Mouse (Mus musculus) G1E (cell line): Measurements from ENCODE around the gene Slc27a3. TPM values are rescaled to one million over a fixed set of nuclear protein-coding genes. Genes with fewer than 3 reads are reported as not detected.

Experiments
- ATAC-seq: 2 replicates; pipeline ENCODE4 v1.8.0; 2016; ENCODE audit warnings: mild to moderate bottlenecking; ENCODE audit not compliant: insufficient number of reproducible peaks, poor library complexity, low FRiP score, severe bottlenecking; ENCODE audit errors: extremely low read depth
- DNase-seq: peaks from one replicate; pipeline ENCODE4 v3.0.0; 2012; ENCODE audit warnings: low spot score
- H3K27me3 ChIP-seq: 2 replicates; pipeline ENCODE4 v1.6.1; 2012; ENCODE audit warnings: mild to moderate bottlenecking, low read length, inconsistent platforms; ENCODE audit not compliant: insufficient read depth
- H3K36me3 ChIP-seq: replicated peaks from 2 replicates; pipeline ENCODE3; 2012; ENCODE audit warnings: mild to moderate bottlenecking, inconsistent platforms
- H3K4me1 ChIP-seq: 2 replicates; pipeline ENCODE4 v1.6.1; 2012; ENCODE audit warnings: low read depth, low read length, inconsistent platforms, mixed read lengths; ENCODE audit not compliant: insufficient read depth
- H3K4me3 ChIP-seq: 2 replicates; pipeline ENCODE4 v1.5.1; 2012; ENCODE audit warnings: low read depth, mild to moderate bottlenecking, inconsistent platforms, low read length, moderate library complexity, mixed read lengths
- H3K9me3 ChIP-seq: replicated peaks from 2 replicates; pipeline ENCODE4 v1.6.1; 2012; ENCODE audit warnings: inconsistent platforms
- CTCF ChIP-seq: IDR thresholded peaks from 2 replicates; pipeline ENCODE4 v1.5.1; 2012; ENCODE audit warnings: low read depth, low read length, inconsistent platforms, mixed read lengths
- GATA1 ChIP-seq: IDR thresholded peaks from 2 replicates; pipeline ENCODE4 v1.6.1; 2012; ENCODE audit warnings: borderline replicate concordance, low read length, inconsistent platforms, mixed read lengths
- GATA2 ChIP-seq: IDR thresholded peaks from 2 replicates; pipeline ENCODE4 v1.6.1; 2012; ENCODE audit warnings: low read depth, low read length, inconsistent platforms, borderline replicate concordance
- POLR2AphosphoS5 ChIP-seq: IDR thresholded peaks from 2 replicates; pipeline ENCODE4 v1.6.1; 2012; ENCODE audit warnings: low read depth, low read length, inconsistent platforms; ENCODE audit not compliant: insufficient replicate concordance
- TAL1 ChIP-seq: conservative IDR thresholded peaks from 2 replicates; pipeline ENCODE4 v1.6.1; 2012; ENCODE audit warnings: low read depth, low read length, inconsistent platforms, mixed read lengths
- polyA plus RNA-seq: library from polyadenylated mRNA; stranded (reverse); fragments of >175 nt; gene quantifications from 2 replicates; pipeline ENCODE4 v1.2.3, GENCODE M21; 2012
- total RNA-seq, 2 experiments: library from RNA; stranded (forward) in 1 of 2; stranded (reverse) in 1 of 2; fragments of 200-1000 nt in 1 of 2; fragments of >200 nt in 1 of 2; fragmentation: Nextera tagmentation in 1 of 2; gene quantifications; 2 replicates each; pipeline ENCODE4 v1.2.3; 2014 to 2017

Gene Slc27a3
- total and polyA plus RNA-seq, 3 experiments = 1.3 to 2.9 (median 2.7) TPM

DNA sequence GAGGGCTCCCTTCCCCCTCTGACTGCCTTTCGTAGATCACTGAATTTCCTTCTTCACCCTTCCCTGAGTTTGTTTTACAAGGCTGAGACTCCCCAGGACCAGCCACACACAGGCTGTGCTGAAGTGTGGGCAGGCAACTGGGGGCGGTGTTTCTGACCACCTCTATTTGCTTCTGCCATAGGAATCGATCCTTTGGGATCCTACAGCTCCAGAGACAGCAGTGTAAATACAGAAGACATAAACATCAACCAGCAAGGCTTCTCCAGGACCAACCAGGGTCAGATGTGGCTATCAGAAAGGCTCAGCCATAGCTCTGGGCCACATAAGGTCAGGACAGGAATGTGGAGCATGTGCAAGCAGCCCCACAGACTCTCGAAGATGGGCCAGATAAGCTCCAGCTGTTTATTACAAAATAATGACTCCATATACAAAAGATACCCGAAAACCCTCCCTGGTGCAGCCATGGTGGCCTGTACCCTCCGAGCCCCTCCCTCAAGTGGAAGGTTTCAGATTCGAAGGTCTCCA is 4.8 kb downstream of the Slc27a3 start:
- peaks cover 55% of the 10 kb centered on the region for H3K36me3 ChIP-seq
- H3K27me3 ChIP-seq = no peaks in the 10 kb centered on the region
- peaks cover 56% of the 10 kb centered on the region for H3K4me1 ChIP-seq
- no peak for TF ChIP-seq CTCF
- no peak for TF ChIP-seq POLR2AphosphoS5
- TF ChIP-seq GATA2 = no peak
- TF ChIP-seq GATA1 = no peak
- no peak for TF ChIP-seq TAL1
- DNase-seq = no peak
- no peak for ATAC-seq
- H3K9me3 ChIP-seq = no peaks in the 10 kb centered on the region; the same call in 1 of the 2 replicates
- no peak overlapping the region for H3K4me3 ChIP-seq

GRCm38 (mm10) chr3:90383690-90384089 is 6.0 kb downstream of the Slc27a3 start:
- H3K9me3 ChIP-seq = no peaks in the 10 kb centered on the region
- DNase-seq = peak; percentile 86
- peak; percentile 89 for ATAC-seq
- H3K36me3 ChIP-seq = peaks cover 42% of the 10 kb centered on the region
- no peak overlapping the region for H3K4me3 ChIP-seq
- H3K4me1 ChIP-seq = peaks cover 53% of the 10 kb centered on the region
- no peaks in the 10 kb centered on the region; the same call in 1 of the 2 replicates for H3K27me3 ChIP-seq
- no peak for TF ChIP-seq GATA1
- 0 out of 2 replicates have a peak, but pooled peaks have one; percentile 18 for TF ChIP-seq TAL1
- TF ChIP-seq POLR2AphosphoS5 = no peak

DNA sequence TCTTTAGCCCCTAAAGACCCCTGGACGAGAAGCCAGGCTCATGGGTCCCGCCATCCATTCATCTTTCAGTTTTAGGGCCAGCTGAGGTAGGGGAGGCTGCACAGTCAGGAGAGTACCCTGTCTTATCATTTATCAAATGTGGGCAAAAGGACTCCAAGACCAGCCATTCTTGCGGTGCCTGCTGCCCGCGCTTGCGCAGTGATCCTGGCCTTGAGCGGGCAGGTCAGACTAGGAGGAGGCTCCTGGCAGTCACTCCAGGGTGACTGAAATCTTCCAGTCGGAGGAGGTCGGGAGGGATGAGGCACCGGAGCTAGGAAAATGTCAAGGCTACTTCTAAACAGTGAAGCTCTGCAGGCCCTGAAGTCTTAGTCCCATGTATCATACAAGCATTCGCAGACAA is 8.0 kb downstream of the Slc27a3 start:
- DNase-seq (no peak), ATAC-seq (no peak)
- Histone ChIP-seq H3K27me3 (peaks cover 8% of the 10 kb centered on the region), H3K4me1 (peaks cover 35% of the 10 kb centered on the region), H3K36me3 (peaks cover 23% of the 10 kb centered on the region), H3K9me3 (no peaks in the 10 kb centered on the region), H3K4me3 (no peak overlapping the region)
- TF ChIP-seq TAL1 (no peak), POLR2AphosphoS5 (no peak), CTCF (no peak), GATA1 (no peak), GATA2 (no peak)

- ATAC-seq (no peak), DNase-seq (no peak)
- no peak for TF ChIP-seq CTCF
- TF ChIP-seq TAL1 = no peak
- TF ChIP-seq GATA1 = no peak
- no peak for TF ChIP-seq POLR2AphosphoS5
- no peak for TF ChIP-seq GATA2
- Histone ChIP-seq H3K27me3 (peaks cover 23% of the 10 kb centered on the region), H3K4me3 (no peak overlapping the region), H3K4me1 (peaks cover 19% of the 10 kb centered on the region), H3K9me3 (no peaks in the 10 kb centered on the region), H3K36me3 (no peaks in the 10 kb centered on the region)
These were observed 11.2 kb downstream of the Slc27a3 start for GRCm38 (mm10) chr3:90378496-90378895.

GRCm38 (mm10) chr3:90376247-90376585 is 13.5 kb downstream of the Slc27a3 start:
- Histone ChIP-seq H3K9me3 (no peaks in the 10 kb centered on the region), H3K4me1 (peaks cover 9% of the 10 kb centered on the region), H3K4me3 (no peak overlapping the region), H3K27me3 (peaks cover 37% of the 10 kb centered on the region), H3K36me3 (no peaks in the 10 kb centered on the region)
- DNase-seq (no peak), ATAC-seq (no peak)
- no peak for TF ChIP-seq GATA1
- no peak for TF ChIP-seq CTCF
- no peak for TF ChIP-seq GATA2
- no peak for TF ChIP-seq TAL1
- no peak for TF ChIP-seq POLR2AphosphoS5

DNA sequence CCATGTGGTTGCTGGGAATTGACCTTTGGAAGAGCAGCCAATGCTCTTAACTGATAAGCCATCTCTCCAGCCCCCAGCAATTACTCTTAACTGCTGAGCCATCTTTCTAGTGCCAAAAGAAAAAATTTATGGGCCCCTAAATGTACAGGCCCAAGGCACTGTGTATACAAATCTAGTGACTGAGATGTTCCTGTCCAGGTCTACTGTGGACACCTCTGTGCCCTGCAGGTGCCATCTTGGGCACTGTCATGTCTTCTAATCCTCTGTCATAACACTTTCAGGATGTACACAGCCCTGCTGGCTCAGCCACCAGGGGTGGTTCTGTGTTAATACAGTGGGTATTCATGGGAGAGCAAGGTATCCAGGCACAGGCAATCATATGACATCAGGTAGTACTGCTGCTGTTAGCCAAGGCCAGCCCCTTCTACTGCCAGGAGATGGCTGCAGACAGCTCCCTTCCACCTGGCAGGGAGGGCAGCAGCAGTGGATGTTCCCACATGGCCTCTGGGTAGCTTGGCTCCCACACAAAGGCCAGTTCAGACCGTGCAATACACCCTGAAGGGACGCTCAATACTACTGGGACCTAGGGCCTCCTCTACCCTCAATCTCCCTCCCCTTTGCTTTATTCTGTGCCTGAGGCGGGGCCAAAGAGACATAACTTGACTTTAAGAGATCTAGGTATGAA is 14.0 kb downstream of the Slc27a3 start:
- peaks cover 9% of the 10 kb centered on the region for H3K4me1 ChIP-seq
- no peaks in the 10 kb centered on the region for H3K36me3 ChIP-seq
- H3K4me3 ChIP-seq = no peak overlapping the region
- no peak for TF ChIP-seq GATA1
- no peak for TF ChIP-seq GATA2
- no peak for TF ChIP-seq TAL1
- TF ChIP-seq CTCF = no peak
- H3K9me3 ChIP-seq = no peaks in the 10 kb centered on the region
- peaks cover 37% of the 10 kb centered on the region for H3K27me3 ChIP-seq
- ATAC-seq = no peak
- no peak for DNase-seq
